ENCODE assay signal across 17 mouse cellular contexts in genomic region chr3:116801755-116802154, GRCm38 (mm10). TPM values are rescaled to one million over a fixed set of nuclear protein-coding genes. Genes with fewer than 3 reads are reported as not detected.
DNase-seq lines count a peak whose midpoint lies in the region; ATAC-seq and TF ChIP-seq lines count a peak whose summit lies in the region.
"Had no signal": no experiment of that assay in that cellular context is flagged by ENCODE, and none has a peak within 500 bp of the region (broad histone marks: within the 10 kb centered on the region; RNA-seq: fewer than 3 reads in every experiment).

No protein-coding gene starts in this region.

- no peak overlapping the region for H3K9ac ChIP-seq in heart, embryonic 11.5 days (ENCODE audit: low read depth, low read length)
- peak overlapping the region; percentile 57; the same call in 1 of the 2 replicates for H3K9ac ChIP-seq in heart, embryonic 16.5 days (ENCODE audit: low read length)
- H3K9ac ChIP-seq in midbrain, postnatal 0 days (replicated peaks; ENCODE audit: low read length, poor library complexity, severe bottlenecking), result no peak overlapping the region
- H3K9ac ChIP-seq: embryonic facial prominence, embryonic 15.5 days; stomach, embryonic 15.5 days had no signal

- H3K4me1 ChIP-seq in heart, embryonic 11.5 days (ENCODE audit: control insufficient read depth, insufficient read depth, low read length), result peaks cover 3% of the 10 kb centered on the region; the same call in 1 of the 2 replicates
- H3K4me1 ChIP-seq in heart, embryonic 16.5 days (ENCODE audit: control insufficient read depth, insufficient read depth, low read length), result peaks cover 20% of the 10 kb centered on the region
- no peaks in the 10 kb centered on the region for H3K4me1 ChIP-seq in midbrain, postnatal 0 days (ENCODE audit: insufficient read depth, low read length)
- H3K4me1 ChIP-seq: stomach, embryonic 15.5 days had no signal

- 27% methylated on average over 8 of the region's 8 CpGs for WGBS in heart, embryonic 11.5 days (ENCODE audit: insufficient replicate concordance)
- WGBS in heart, embryonic 16.5 days, result 27% methylated on average over 8 of the region's 8 CpGs
- 86% methylated on average over 8 of the region's 8 CpGs for WGBS in midbrain, postnatal 0 days

- H3K36me3 ChIP-seq in heart, embryonic 11.5 days (ENCODE audit: control insufficient read depth, insufficient read depth, low read length), result 0 out of 2 replicates have a peak, but pooled peaks cover 1% of the 10 kb centered on the region
- peaks cover 29% of the 10 kb centered on the region for H3K36me3 ChIP-seq in heart, embryonic 16.5 days (ENCODE audit: control insufficient read depth, insufficient read depth)
- peaks cover 9% of the 10 kb centered on the region; the same call in 1 of the 2 replicates for H3K36me3 ChIP-seq in midbrain, postnatal 0 days (ENCODE audit: insufficient read depth, low read length)
- H3K36me3 ChIP-seq: stomach, embryonic 15.5 days had no signal

- H3K4me3 ChIP-seq in heart, embryonic 11.5 days (ENCODE audit: low read depth, low read length), result no peak overlapping the region
- peak overlapping the region; percentile 38 for H3K4me3 ChIP-seq in heart, embryonic 16.5 days (ENCODE audit: low read length)
- H3K4me3 ChIP-seq in midbrain, postnatal 0 days (ENCODE audit: low read depth, low read length), result no peak overlapping the region
- H3K4me3 ChIP-seq: embryonic facial prominence, embryonic 15.5 days; stomach, embryonic 15.5 days had no signal

- CTCF ChIA-PET in Patski (lab: Charles Lee), result interaction anchor here (0.9 to 1.9 kb wide), 5 partner anchors 9 to 60 kb away, joined by 3 to 7 read pairs (median 3); no protein-coding TSS in a partner anchor

- TF ChIP-seq CTCF in Patski (IDR thresholded peaks at IDR 0.05), result no peak
- no peak for TF ChIP-seq CTCF in midbrain, postnatal 0 days (IDR thresholded peaks at IDR 0.05)

- in situ Hi-C loops in Patski (cut with MboI; ENCODE audit: low pct_unique_long_range_greater_than_20kb), result no loop called here

- no peak for DNase-seq in heart, postnatal 14 days
- DNase-seq in Patski (ENCODE audit: low read depth, low spot score), result peak; percentile 47
- DNase-seq in kidney, postnatal 14 days, result peak; percentile 22
- DNase-seq in midbrain, postnatal 0 days (ENCODE audit: low spot score), result no peak
- DNase-seq in cerebellum, postnatal 14 days, result no peak
- DNase-seq in adrenal gland, adult 2 months, result no peak
- DNase-seq: adrenal gland, adult 8-10 months; cerebellum, adult 9-11 months; left cerebral cortex, postnatal 4 days; right cerebral cortex, postnatal 25 days; thymus, postnatal 25 days had no signal

- peak overlapping the region; percentile 1 for H3K4me2 ChIP-seq in heart, embryonic 11.5 days
- peak overlapping the region; percentile 62 for H3K4me2 ChIP-seq in heart, embryonic 16.5 days (ENCODE audit: low read depth, low read length)
- no peak overlapping the region for H3K4me2 ChIP-seq in midbrain, postnatal 0 days (ENCODE audit: low read depth, low read length, poor library complexity, severe bottlenecking)
- H3K4me2 ChIP-seq: embryonic facial prominence, embryonic 15.5 days; stomach, embryonic 15.5 days had no signal

- no peaks in the 10 kb centered on the region for H3K9me3 ChIP-seq in heart, embryonic 11.5 days (replicated peaks; ENCODE audit: control insufficient read depth, low read length)
- H3K9me3 ChIP-seq in heart, embryonic 16.5 days (replicated peaks; ENCODE audit: control insufficient read depth, low read length), result no peaks in the 10 kb centered on the region
- no peaks in the 10 kb centered on the region for H3K9me3 ChIP-seq in midbrain, postnatal 0 days (ENCODE audit: low read length)
- H3K9me3 ChIP-seq: embryonic facial prominence, embryonic 15.5 days; stomach, embryonic 15.5 days had no signal

- POLR2A ChIA-PET in Patski (lab: Charles Lee), result no interaction called here

- H3K27me3 ChIP-seq in heart, embryonic 11.5 days (ENCODE audit: control insufficient read depth, insufficient read depth, low read length), result no peaks in the 10 kb centered on the region
- no peaks in the 10 kb centered on the region for H3K27me3 ChIP-seq in Patski
- H3K27me3 ChIP-seq in heart, embryonic 16.5 days (ENCODE audit: control insufficient read depth, insufficient read depth, low read length), result no peaks in the 10 kb centered on the region
- H3K27me3 ChIP-seq in midbrain, postnatal 0 days (ENCODE audit: insufficient read depth, low read length), result no peaks in the 10 kb centered on the region
- H3K27me3 ChIP-seq: embryonic facial prominence, embryonic 15.5 days; stomach, embryonic 15.5 days had no signal

- 0 out of 2 replicates have a peak, but pooled peaks have one; percentile 54 for ATAC-seq in heart, embryonic 11.5 days (replicated peaks; ENCODE audit: insufficient number of reproducible peaks, low FRiP score, low TSS enrichment)
- ATAC-seq in Patski, result peak; percentile 37
- ATAC-seq in heart, embryonic 16.5 days (replicated peaks; ENCODE audit: extremely low read depth, insufficient read depth, low FRiP score), result peak; percentile 80
- no peak for ATAC-seq in midbrain, postnatal 0 days (ENCODE audit: low FRiP score)
- ATAC-seq: forebrain, embryonic 14.5 days; lung, postnatal 0 days had no signal

- H3K27ac ChIP-seq in heart, embryonic 11.5 days (ENCODE audit: low read depth, low read length), result peak overlapping the region; percentile 50; the same call in 1 of the 2 replicates
- peak overlapping the region; percentile 81 for H3K27ac ChIP-seq in heart, embryonic 16.5 days (ENCODE audit: low read length)
- no peak overlapping the region for H3K27ac ChIP-seq in midbrain, postnatal 0 days (ENCODE audit: low read depth, low read length)
- H3K27ac ChIP-seq: embryonic facial prominence, embryonic 15.5 days; stomach, embryonic 15.5 days had no signal

- intact Hi-C loops in heart, postnatal 14 days (cut with DNase I), result loop anchor here (5.0 kb wide), 1 partner anchor 36 kb away; no protein-coding TSS in a partner anchor

RNA-seq across cellular contexts. Expression of gene Agl, which starts 6.2 kb away (rescaled TPM):
- 49.2 and 55.8 TPM in 2 replicates for polyA plus RNA-seq in heart, embryonic 11.5 days (2014; fragmentation: Nextera tagmentation; extraction: Ambion mirVana)
- 100 to 1,000 TPM; 183 to 189 TPM for total RNA-seq in heart, postnatal 14 days (2021)
- 44.8 TPM for polyA plus RNA-seq in Patski (2021)
- polyA plus RNA-seq in heart, embryonic 16.5 days (2015; fragmentation: Nextera tagmentation; extraction: Ambion mirVana), result 155 and 157 TPM in 2 replicates
- total RNA-seq in midbrain, postnatal 0 days (2014; rRNA removed), result 18.9 and 19.6 TPM in 2 replicates
- polyA plus RNA-seq in midbrain, postnatal 0 days (2015; fragmentation: Nextera tagmentation; extraction: Ambion mirVana), result 8.9 and 12.5 TPM in 2 replicates
- total RNA-seq in adrenal gland, adult 2 months (2021), result 10 to 100 TPM; 53.8 to 54.6 TPM
- polyA plus RNA-seq in adrenal gland, adult 2 months (2012; rRNA removed), result 9.7 and 9.8 TPM in 2 replicates

RNA-seq across cellular contexts. Expression of gene Frrs1, which starts 57.5 kb away (rescaled TPM):
- polyA plus RNA-seq in heart, embryonic 11.5 days (2014; fragmentation: Nextera tagmentation; extraction: Ambion mirVana), result 26.7 and 26.8 TPM in 2 replicates
- total RNA-seq in heart, postnatal 14 days (2021), result 1 to 10 TPM; 4.8 to 5.2 TPM
- 40.5 TPM for polyA plus RNA-seq in Patski (2021)
- 13.8 and 21.9 TPM in 2 replicates for polyA plus RNA-seq in heart, embryonic 16.5 days (2015; fragmentation: Nextera tagmentation; extraction: Ambion mirVana)
- 3.8 and 7.3 TPM in 2 replicates for total RNA-seq in midbrain, postnatal 0 days (2014; rRNA removed)
- polyA plus RNA-seq in midbrain, postnatal 0 days (2015; fragmentation: Nextera tagmentation; extraction: Ambion mirVana), result 5.6 and 7.0 TPM in 2 replicates
- total RNA-seq in adrenal gland, adult 2 months (2021), result 10 to 100 TPM; 10.1 to 26.8 TPM
- polyA plus RNA-seq in adrenal gland, adult 2 months (2012; rRNA removed), result 11.9 and 18.5 TPM in 2 replicates

Comparison
In these comparisons a context has a peak if more than half of its experiments do, and no peak if none do; other contexts are left out.
1. DNase-seq: peak in Patski (single experiment) and kidney, postnatal 14 days (single experiment); none in heart, postnatal 14 days (0 of 2), midbrain, postnatal 0 days (single experiment), cerebellum, postnatal 14 days (0 of 2) and adrenal gland, adult 2 months (single experiment).